Mouse (Mus musculus): ENCODE results near the gene Asgr1.

DNA sequence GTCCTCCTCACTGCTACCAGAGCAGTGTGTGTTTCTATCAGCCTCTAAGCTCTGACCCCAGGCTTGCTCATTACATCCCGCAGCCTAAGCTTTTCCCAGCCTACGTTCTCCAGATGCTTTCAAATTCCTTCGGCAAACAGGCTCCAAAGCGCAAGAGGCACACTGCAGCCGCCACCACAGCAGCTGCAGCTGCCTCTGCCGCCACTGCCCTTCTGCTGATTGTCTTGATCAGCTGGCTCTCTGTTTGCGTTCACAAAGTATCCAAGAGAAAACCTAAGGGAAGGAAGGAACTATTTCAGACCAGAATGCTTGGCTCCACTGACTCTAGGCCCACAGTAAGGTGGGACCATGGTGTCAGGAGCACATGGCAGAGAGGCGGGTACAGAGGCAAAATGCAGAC, 53.2 kb downstream of the Asgr1 start:
- TF ChIP-seq POLR2A (IDR thresholded peaks at IDR 0.05; ENCODE audit: low read depth, low read length): no peak
- TF ChIP-seq CTCF (conservative IDR thresholded peaks at IDR 0.05 in 1 of 2, IDR thresholded peaks at IDR 0.05 in 1 of 2; ENCODE audit: low read depth in 2 of 2, low read length in 2 of 2): no peak
- TF ChIP-seq ZNF384 (IDR thresholded peaks at IDR 0.05; ENCODE audit: low read depth, low read length): no peak
- no peak for TF ChIP-seq KAT2A (IDR thresholded peaks at IDR 0.05; ENCODE audit: insufficient replicate concordance, low read length)
- TF ChIP-seq HCFC1 (IDR thresholded peaks at IDR 0.05; ENCODE audit: low read depth, low read length): no peak
